Mouse (Mus musculus): Measurements from ENCODE around the gene Ets1. TPM values are rescaled to one million over a fixed set of nuclear protein-coding genes. Genes with fewer than 3 reads are reported as not detected.

Ets1 gene
- 324 and 355 TPM in 2 replicates for polyA plus RNA-seq (2015; fragmentation: Nextera tagmentation; extraction: Ambion mirVana)

DNA sequence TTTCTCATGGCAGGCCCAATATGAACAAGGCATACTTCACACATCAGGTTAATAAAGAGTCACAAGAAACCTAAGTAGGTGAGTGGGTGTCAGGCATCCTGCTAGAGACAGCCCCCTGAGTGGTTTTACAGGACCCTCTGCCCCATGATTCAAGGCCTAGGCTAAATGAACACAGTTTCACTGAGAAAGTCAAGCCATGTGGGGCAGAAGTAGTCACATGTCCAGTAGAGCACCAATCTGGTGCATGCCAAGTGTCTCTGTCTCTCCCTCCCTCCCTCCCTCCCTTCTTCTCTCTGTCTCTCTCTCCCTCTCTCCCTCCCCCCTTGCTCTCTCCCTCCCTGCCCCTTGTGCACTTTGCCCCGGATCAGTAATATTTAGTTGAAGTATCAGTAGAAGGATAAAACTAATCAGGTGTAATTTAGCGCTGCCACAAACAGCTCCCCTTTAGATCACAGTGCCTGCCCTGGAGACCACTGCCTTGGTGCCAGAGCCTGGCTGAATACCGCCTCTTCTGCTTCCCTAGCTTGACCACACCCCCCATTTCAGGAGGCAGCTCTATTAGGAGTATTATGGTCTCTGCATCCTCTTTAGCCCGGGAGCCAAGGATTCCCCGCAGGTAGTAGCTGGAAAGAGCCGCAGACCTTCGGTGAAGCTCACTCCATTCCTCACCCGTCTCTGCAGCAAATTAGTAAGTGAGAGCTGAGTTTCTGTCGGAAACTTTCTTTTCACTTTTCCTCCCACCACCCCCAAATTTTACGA lies at the start of gene Ets1:
Gene Ets1 (plus strand): TSS at position 595 of the 759 bp plus-strand sequence.
- no peak for DNase-seq (ENCODE audit: low spot score)

DNA sequence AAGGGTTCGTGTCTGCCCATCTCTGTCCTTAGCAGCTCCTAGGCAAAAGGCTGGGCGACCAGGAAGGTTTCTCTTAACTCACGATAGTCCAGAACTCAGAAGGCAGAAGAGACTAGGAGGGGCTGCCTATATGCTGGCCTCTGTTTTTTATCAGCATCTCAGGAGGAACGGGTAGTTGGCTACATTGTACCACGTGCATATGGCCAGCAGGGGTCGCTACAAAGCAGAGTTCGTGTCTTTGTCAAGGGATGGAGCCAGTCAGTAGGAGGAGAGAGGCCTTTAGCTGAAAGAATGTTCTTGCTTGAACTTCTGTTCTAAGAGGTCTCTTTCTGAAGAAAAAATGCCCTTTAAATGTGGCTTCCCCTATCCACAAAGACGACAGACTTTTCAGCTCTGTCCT lies 46.1 kb upstream of the Ets1 start:
- DNase-seq (ENCODE audit: low spot score): peak; percentile 90

GRCm38 (mm10) chr9:32590571-32590970 lies 45.5 kb upstream of the Ets1 start:
- no peak for DNase-seq (ENCODE audit: low spot score)

GRCm38 (mm10) chr9:32591732-32592582 lies 44.1 kb upstream of the Ets1 start:
- peak; percentile 94 for DNase-seq (ENCODE audit: low spot score)

GRCm38 (mm10) chr9:32592583-32592890 lies 43.5 kb upstream of the Ets1 start:
- DNase-seq (ENCODE audit: low spot score): no peak

GRCm38 (mm10) chr9:32593816-32594215 lies 42.2 kb upstream of the Ets1 start:
- DNase-seq (ENCODE audit: low spot score): no peak

DNA sequence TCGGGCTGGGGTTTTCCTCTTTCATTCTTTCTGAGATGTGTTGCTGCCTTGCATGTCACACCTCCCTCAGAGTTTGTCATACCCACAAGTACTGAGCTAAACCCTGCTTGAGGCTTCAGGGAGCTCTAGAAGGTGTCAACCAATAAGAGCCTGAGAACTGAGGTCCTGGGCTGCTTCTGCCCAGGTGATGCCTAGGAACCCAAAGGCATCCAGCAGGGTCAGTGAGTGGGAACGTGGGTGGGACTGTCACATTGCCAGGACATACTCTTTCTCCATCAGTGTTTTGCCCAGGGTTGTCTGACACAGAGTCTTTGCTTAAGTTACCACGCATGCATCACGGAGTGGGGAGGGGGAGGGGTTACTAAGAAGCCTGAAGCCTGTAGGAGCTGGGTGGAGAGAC lies 41.7 kb upstream of the Ets1 start:
- peak; percentile 62 for DNase-seq (ENCODE audit: low spot score)

GRCm38 (mm10) chr9:32595076-32595820 lies 40.8 kb upstream of the Ets1 start:
- DNase-seq (ENCODE audit: low spot score): no peak

DNA sequence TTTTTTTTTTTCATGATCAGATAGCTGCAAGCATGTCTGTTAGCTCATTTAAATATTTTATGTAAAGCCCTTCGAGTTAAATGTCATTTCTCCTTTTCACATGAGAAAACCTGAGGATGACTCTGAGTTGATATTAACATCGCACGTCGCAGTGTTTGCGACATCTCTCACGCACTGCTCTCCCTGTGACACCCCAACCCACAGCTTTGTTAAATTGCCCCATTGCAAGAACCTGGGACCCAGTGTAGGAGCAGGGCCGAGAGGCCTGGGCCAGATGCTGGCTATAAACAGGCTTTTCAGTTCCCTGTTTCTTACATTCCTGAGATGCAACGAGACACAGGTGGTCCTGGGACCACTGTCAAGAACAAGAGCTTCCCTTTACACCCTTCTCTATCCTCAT lies 39.7 kb upstream of the Ets1 start:
- no peak for DNase-seq (ENCODE audit: low spot score)

GRCm38 (mm10) chr9:32601953-32602352 lies 34.1 kb upstream of the Ets1 start:
- no peak for DNase-seq (ENCODE audit: low spot score)

DNA sequence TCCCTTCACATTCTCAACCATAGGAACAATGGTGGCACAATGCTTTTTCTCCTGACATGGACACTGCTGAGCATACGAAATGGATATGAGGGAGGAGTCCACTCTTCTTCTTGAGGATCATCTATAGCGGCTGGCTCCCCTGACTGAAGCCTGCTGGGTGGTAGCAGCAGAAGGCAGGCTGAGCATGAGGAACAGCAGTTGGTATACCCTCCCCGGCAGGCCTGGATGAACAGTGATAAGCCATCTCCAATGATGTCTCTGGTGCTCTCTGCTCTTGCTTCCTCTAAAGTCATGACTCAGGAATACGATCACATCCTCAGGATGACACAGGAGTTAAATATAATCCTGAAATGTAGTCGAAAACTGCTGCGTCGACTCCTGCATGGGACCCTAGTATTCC lies 32.9 kb upstream of the Ets1 start:
- no peak for DNase-seq (ENCODE audit: low spot score)

- DNase-seq (ENCODE audit: low spot score): no peak
Measured at GRCm38 (mm10) chr9:32607218-32607617, 28.8 kb upstream of the Ets1 start.

DNA sequence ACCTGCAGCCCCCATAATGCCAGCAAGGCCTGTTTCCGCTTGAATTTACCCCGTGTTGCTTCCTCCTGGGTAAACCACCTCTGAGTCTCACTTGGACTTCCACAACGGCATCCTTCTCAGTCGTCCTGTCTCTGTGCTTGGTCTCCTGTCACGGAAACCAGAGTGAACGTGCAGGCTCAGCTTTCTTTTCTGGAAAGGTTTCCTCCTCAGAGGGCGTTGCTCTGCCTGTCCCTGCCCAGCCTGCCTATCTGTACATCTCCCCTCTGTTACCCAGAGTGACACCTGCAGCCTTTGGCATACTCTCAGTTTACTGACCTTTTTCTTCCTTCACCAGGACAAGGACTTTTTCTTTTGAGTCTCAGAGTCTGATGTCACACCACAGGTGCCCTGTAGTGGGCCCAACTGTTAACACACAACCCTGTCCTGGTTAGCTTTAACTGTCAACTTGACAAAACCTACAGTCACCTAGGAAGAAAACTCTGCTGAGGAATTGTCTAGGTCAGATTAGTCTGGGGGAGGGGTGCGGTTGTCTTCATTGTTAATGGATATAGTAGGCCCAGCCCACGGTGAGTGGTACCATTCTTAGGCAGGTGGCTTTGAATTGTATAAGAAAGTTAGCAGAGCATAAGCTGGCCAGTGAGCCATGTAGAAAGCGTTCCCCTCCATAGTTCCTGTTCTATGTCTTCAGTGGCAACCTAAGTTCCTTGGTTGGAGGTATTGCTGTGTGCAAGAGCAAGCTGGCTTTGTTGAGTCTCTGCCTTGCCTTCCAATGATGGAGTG lies 27.0 kb upstream of the Ets1 start:
- peak; percentile 72 for DNase-seq (ENCODE audit: low spot score)

DNA sequence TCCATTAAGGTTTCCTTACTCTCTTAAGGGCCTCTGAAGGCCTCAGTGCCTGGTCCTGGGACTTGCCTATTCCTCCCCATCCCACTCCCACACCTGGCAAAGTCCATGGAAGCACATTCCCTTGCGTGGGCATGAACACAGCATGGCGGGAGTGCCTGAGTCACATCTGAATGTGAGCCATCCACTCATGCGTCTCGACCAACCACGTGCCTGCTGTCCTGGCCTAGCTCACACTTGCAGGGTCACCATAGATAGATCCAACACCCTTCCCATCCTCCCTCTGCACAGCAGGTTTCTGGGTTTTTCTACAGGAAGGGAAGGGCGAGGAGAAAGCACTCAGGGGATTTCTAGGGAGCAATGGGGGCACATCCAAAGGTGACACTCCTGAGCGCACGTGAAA lies 25.8 kb upstream of the Ets1 start:
- DNase-seq (ENCODE audit: low spot score): no peak

- peak; percentile 50 for DNase-seq (ENCODE audit: low spot score)
Measured at GRCm38 (mm10) chr9:32610631-32611030, 25.4 kb upstream of the Ets1 start.

DNA sequence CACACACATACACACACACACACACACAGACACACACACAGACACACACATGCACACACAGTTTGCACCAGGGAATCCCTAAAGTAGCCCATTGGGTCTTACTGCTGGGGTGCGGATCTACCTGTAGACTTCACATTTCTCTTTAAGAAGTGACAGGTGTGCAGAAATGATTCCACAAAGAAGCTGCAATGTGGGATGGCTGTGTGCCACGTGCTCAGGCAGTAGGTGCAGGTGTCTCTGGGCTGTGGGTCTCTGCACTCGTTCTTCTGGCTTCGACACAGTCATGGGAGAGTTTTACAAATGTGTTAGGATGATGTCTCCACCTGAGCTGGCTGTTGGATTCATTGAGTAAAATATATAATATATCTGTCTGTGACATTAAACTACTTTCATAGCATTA lies 24.7 kb upstream of the Ets1 start:
- peak; percentile 49 for DNase-seq (ENCODE audit: low spot score)

DNA sequence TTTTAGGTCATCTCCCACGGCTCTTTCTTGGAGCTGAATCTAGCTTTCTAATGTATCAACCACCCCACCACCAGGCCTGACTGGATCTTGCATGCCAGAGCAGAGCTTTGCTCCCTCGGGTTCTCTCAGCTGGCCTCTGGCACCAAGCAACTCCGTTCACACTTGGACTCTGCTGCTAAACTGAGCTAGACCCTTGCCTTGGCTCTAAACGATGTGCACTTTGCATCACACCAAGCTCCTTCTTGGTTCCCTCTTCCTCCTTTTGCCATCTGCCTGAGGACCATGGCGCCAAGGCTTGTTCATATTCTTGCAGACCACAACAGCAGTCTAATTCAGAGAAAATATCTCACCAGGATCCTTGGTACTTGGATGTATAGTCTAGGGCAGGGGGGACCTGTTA lies 23.6 kb upstream of the Ets1 start:
- no peak for DNase-seq (ENCODE audit: low spot score)

- peak; percentile 74 for DNase-seq (ENCODE audit: low spot score)
Measured at GRCm38 (mm10) chr9:32612861-32613421, 23.1 kb upstream of the Ets1 start.

GRCm38 (mm10) chr9:32614191-32614590 lies 21.8 kb upstream of the Ets1 start:
- DNase-seq (ENCODE audit: low spot score): no peak

DNA sequence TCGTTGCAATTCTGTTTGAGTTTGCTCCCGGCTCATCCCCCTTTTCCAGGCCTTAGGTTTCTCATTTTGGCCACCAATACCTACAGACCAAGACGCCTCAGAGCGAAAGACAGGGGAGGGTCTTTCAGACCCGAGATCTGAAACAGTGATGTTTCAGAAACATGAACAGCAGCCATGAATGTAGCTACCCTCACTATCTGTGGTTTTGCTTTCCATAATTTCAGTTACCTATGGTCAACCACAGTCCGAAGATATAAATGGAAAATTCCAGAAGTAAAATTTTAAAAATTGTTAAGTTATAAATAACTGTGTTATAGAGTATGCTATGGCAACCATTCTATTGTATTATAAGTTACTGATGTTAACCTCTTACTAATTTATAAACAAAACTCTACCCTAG lies 20.6 kb upstream of the Ets1 start:
- no peak for DNase-seq (ENCODE audit: low spot score)

GRCm38 (mm10) chr9:32615986-32616385 lies 20.0 kb upstream of the Ets1 start:
- peak; percentile 93 for DNase-seq (ENCODE audit: low spot score)
